Mouse (Mus musculus): ENCODE data around the gene Ehbp1l1. TPM values are rescaled to one million over a fixed set of nuclear protein-coding genes. Genes with fewer than 3 reads are reported as not detected.

Gene Ehbp1l1
- polyA plus RNA-seq, 2 experiments, result 25.4 to 51.1 TPM

- no peak for ATAC-seq (ENCODE audit: low FRiP score, low read depth)
- TF ChIP-seq POLR2A (IDR thresholded peaks at IDR 0.05; ENCODE audit: borderline replicate concordance, extremely low read depth, insufficient read depth, insufficient read length), result no peak
Measured at GRCm38 (mm10) chr19:5685431-5685830, 40.7 kb downstream of the Ehbp1l1 start.

GRCm38 (mm10) chr19:5684985-5685384 is 41.1 kb downstream of the Ehbp1l1 start:
- Histone ChIP-seq H3K9ac (ENCODE audit: low read depth, low read length, severe bottlenecking) (no peak overlapping the region), H3K27ac (replicated peaks; ENCODE audit: low read depth, low read length) (no peak overlapping the region), H3K4me3 (replicated peaks; ENCODE audit: low read length) (no peak overlapping the region), H3K4me2 (replicated peaks; ENCODE audit: low read depth, low read length, severe bottlenecking) (no peak overlapping the region), H3K36me3 (ENCODE audit: control insufficient read depth, insufficient read depth, low read length) (peaks cover 70% of the 10 kb centered on the region), H3K4me1 (ENCODE audit: control insufficient read depth, insufficient read depth, low read length) (no peaks in the 10 kb centered on the region), H3K9me3 (ENCODE audit: control insufficient read depth, low read length) (no peaks in the 10 kb centered on the region), H3K27me3 (ENCODE audit: control insufficient read depth, insufficient read depth, low read length) (no peaks in the 10 kb centered on the region)
- DNase-seq (ENCODE audit: low spot score) (no peak), ATAC-seq (ENCODE audit: low FRiP score, low read depth) (no peak)
- TF ChIP-seq POLR2A (IDR thresholded peaks at IDR 0.05; ENCODE audit: borderline replicate concordance, extremely low read depth, insufficient read depth, insufficient read length), result no peak
- WGBS, result 90% methylated on average over 13 of the region's 13 CpGs

More at GRCm38 (mm10) chr19:5685431-5685830, 40.7 kb downstream of the Ehbp1l1 start:
- Histone ChIP-seq H3K9me3 (ENCODE audit: control insufficient read depth, low read length) (no peaks in the 10 kb centered on the region), H3K27ac (replicated peaks; ENCODE audit: low read depth, low read length) (no peak overlapping the region), H3K27me3 (ENCODE audit: control insufficient read depth, insufficient read depth, low read length) (no peaks in the 10 kb centered on the region), H3K4me2 (replicated peaks; ENCODE audit: low read depth, low read length, severe bottlenecking) (no peak overlapping the region), H3K4me1 (ENCODE audit: control insufficient read depth, insufficient read depth, low read length) (peaks cover 4% of the 10 kb centered on the region), H3K9ac (ENCODE audit: low read depth, low read length, severe bottlenecking) (no peak overlapping the region), H3K36me3 (ENCODE audit: control insufficient read depth, insufficient read depth, low read length) (peaks cover 66% of the 10 kb centered on the region), H3K4me3 (replicated peaks; ENCODE audit: low read length) (no peak overlapping the region)
- 96% methylated on average over 19 of the region's 19 CpGs for WGBS
- DNase-seq (ENCODE audit: low spot score), result no peak

GRCm38 (mm10) chr19:5684236-5684635 is 41.9 kb downstream of the Ehbp1l1 start:
- ATAC-seq (ENCODE audit: low FRiP score, low read depth), result no peak
- H3K9ac ChIP-seq (ENCODE audit: low read depth, low read length, severe bottlenecking), result no peak overlapping the region
- H3K27ac ChIP-seq (replicated peaks; ENCODE audit: low read depth, low read length), result no peak overlapping the region
- no peak overlapping the region for H3K4me3 ChIP-seq (replicated peaks; ENCODE audit: low read length)
- H3K36me3 ChIP-seq (ENCODE audit: control insufficient read depth, insufficient read depth, low read length), result peaks cover 78% of the 10 kb centered on the region
- no peak overlapping the region for H3K4me2 ChIP-seq (replicated peaks; ENCODE audit: low read depth, low read length, severe bottlenecking)
- no peak for DNase-seq (ENCODE audit: low spot score)
- H3K27me3 ChIP-seq (ENCODE audit: control insufficient read depth, insufficient read depth, low read length), result no peaks in the 10 kb centered on the region
- no peaks in the 10 kb centered on the region for H3K4me1 ChIP-seq (ENCODE audit: control insufficient read depth, insufficient read depth, low read length)
- 90% methylated on average over 12 of the region's 12 CpGs for WGBS
- no peak for TF ChIP-seq POLR2A (IDR thresholded peaks at IDR 0.05; ENCODE audit: borderline replicate concordance, extremely low read depth, insufficient read depth, insufficient read length)
- no peaks in the 10 kb centered on the region for H3K9me3 ChIP-seq (ENCODE audit: control insufficient read depth, low read length)

GRCm38 (mm10) chr19:5680432-5680831 is 45.7 kb downstream of the Ehbp1l1 start:
- no peaks in the 10 kb centered on the region for H3K4me1 ChIP-seq (ENCODE audit: control insufficient read depth, insufficient read depth, low read length)
- WGBS, result 85% methylated on average over 4 of the region's 4 CpGs
- H3K9me3 ChIP-seq (ENCODE audit: control insufficient read depth, low read length), result no peaks in the 10 kb centered on the region
- H3K27ac ChIP-seq (replicated peaks; ENCODE audit: low read depth, low read length), result no peak overlapping the region
- no peak for DNase-seq (ENCODE audit: low spot score)
- no peak for TF ChIP-seq POLR2A (IDR thresholded peaks at IDR 0.05; ENCODE audit: borderline replicate concordance, extremely low read depth, insufficient read depth, insufficient read length)
- H3K4me3 ChIP-seq (replicated peaks; ENCODE audit: low read length), result no peak overlapping the region
- ATAC-seq (ENCODE audit: low FRiP score, low read depth), result no peak
- no peaks in the 10 kb centered on the region for H3K27me3 ChIP-seq (ENCODE audit: control insufficient read depth, insufficient read depth, low read length)
- no peak overlapping the region for H3K4me2 ChIP-seq (replicated peaks; ENCODE audit: low read depth, low read length, severe bottlenecking)
- H3K36me3 ChIP-seq (ENCODE audit: control insufficient read depth, insufficient read depth, low read length), result peaks cover 94% of the 10 kb centered on the region
- no peak overlapping the region for H3K9ac ChIP-seq (ENCODE audit: low read depth, low read length, severe bottlenecking)

- DNase-seq (ENCODE audit: low spot score) (no peak), ATAC-seq (ENCODE audit: low FRiP score, low read depth) (no peak)
- no peak overlapping the region for H3K27ac ChIP-seq (replicated peaks; ENCODE audit: low read depth, low read length)
- H3K4me2 ChIP-seq (replicated peaks; ENCODE audit: low read depth, low read length, severe bottlenecking), result no peak overlapping the region
- no peak overlapping the region for H3K9ac ChIP-seq (ENCODE audit: low read depth, low read length, severe bottlenecking)
- no peaks in the 10 kb centered on the region for H3K27me3 ChIP-seq (ENCODE audit: control insufficient read depth, insufficient read depth, low read length)
- no peaks in the 10 kb centered on the region for H3K9me3 ChIP-seq (ENCODE audit: control insufficient read depth, low read length)
- peaks cover 6% of the 10 kb centered on the region; the same call in 1 of the 2 replicates for H3K4me1 ChIP-seq (ENCODE audit: control insufficient read depth, insufficient read depth, low read length)
- no peak for TF ChIP-seq POLR2A (IDR thresholded peaks at IDR 0.05; ENCODE audit: borderline replicate concordance, extremely low read depth, insufficient read depth, insufficient read length)
- 92% methylated on average over 4 of the region's 4 CpGs for WGBS
- peaks cover 84% of the 10 kb centered on the region for H3K36me3 ChIP-seq (ENCODE audit: control insufficient read depth, insufficient read depth, low read length)
- no peak overlapping the region for H3K4me3 ChIP-seq (replicated peaks; ENCODE audit: low read length)
Measured at GRCm38 (mm10) chr19:5668372-5668771, 57.7 kb downstream of the Ehbp1l1 start.

- Histone ChIP-seq H3K4me3 (replicated peaks; ENCODE audit: low read length) (no peak overlapping the region), H3K27me3 (ENCODE audit: control insufficient read depth, insufficient read depth, low read length) (no peaks in the 10 kb centered on the region), H3K9me3 (ENCODE audit: control insufficient read depth, low read length) (no peaks in the 10 kb centered on the region), H3K4me1 (ENCODE audit: control insufficient read depth, insufficient read depth, low read length) (peaks cover 15% of the 10 kb centered on the region), H3K9ac (ENCODE audit: low read depth, low read length, severe bottlenecking) (no peak overlapping the region), H3K27ac (replicated peaks; ENCODE audit: low read depth, low read length) (no peak overlapping the region), H3K4me2 (replicated peaks; ENCODE audit: low read depth, low read length, severe bottlenecking) (no peak overlapping the region), H3K36me3 (ENCODE audit: control insufficient read depth, insufficient read depth, low read length) (peaks cover 70% of the 10 kb centered on the region)
- WGBS, result 92% methylated on average over 18 of the region's 18 CpGs
- DNase-seq (ENCODE audit: low spot score) (no peak), ATAC-seq (ENCODE audit: low FRiP score, low read depth) (no peak)
- no peak for TF ChIP-seq POLR2A (IDR thresholded peaks at IDR 0.05; ENCODE audit: borderline replicate concordance, extremely low read depth, insufficient read depth, insufficient read length)
Measured at GRCm38 (mm10) chr19:5666386-5666785, 59.7 kb downstream of the Ehbp1l1 start.
